Mouse (Mus musculus) E14TG2a.4 (cell line): ENCODE measurements around the gene Prrc2a.

Source experiments
- CTCF ChIP-seq: conservative IDR thresholded peaks from 2 replicates; pipeline ENCODE4 v1.5.1; 2014; ENCODE audit warnings: low read length
- POU5F1 ChIP-seq: IDR thresholded peaks from 2 replicates; pipeline ENCODE4 v1.6.1; 2014; ENCODE audit warnings: low read length, borderline replicate concordance

DNA sequence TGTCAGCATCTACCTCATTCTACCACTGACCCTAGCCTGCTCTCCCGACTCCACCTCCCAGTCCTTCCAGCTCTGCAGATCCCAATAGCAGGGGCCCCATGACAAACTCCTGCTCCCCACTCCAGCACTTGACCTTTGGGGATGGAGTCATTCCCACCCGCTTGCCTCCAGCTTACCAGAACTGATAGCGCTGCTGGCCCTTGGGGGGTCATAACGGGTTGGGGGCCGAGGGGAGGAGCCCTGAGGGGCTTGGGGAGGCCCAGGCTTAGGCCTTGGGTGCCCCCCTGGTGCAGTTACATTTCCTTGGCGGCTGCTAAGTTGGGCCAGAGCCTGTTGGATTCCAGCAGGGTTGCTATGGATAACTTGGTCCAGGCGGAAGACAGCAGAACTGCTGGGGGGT is 10.1 kb downstream of the Prrc2a start:
- no peak for TF ChIP-seq CTCF
- no peak for TF ChIP-seq POU5F1
